Mouse (Mus musculus) neural tube, embryonic 14.5 days (tissue): ENCODE measurements around the gene Cela3b. TPM values are rescaled to one million over a fixed set of nuclear protein-coding genes. Genes with fewer than 3 reads are reported as not detected.

Experiments used
- ATAC-seq: fragments of 200-750 bp; cut with Nextera tagmentation; 2 replicates; pipeline ENCODE4 v1.8.0; 2017; ENCODE audit warnings: low read depth, mild to moderate bottlenecking, moderate TSS enrichment, moderate library complexity
- H3K27ac ChIP-seq: fragments of 300-500 bp; sonication (generic); 2 replicates; pipeline ENCODE4 v1.5.1; 2014; ENCODE audit warnings: low read depth, mild to moderate bottlenecking, control low read depth, low read length, moderate library complexity, mixed read lengths
- H3K27me3 ChIP-seq: fragments of 300-500 bp; sonication (generic); 2 replicates; pipeline ENCODE4 v1.6.1; 2014; ENCODE audit warnings: low read length; ENCODE audit not compliant: control insufficient read depth, insufficient read depth
- H3K36me3 ChIP-seq: fragments of 300-500 bp; sonication (generic); 2 replicates; pipeline ENCODE4 v1.6.1; 2014; ENCODE audit warnings: low read length, mixed read lengths; ENCODE audit not compliant: control insufficient read depth, insufficient read depth
- H3K4me1 ChIP-seq: fragments of 300-500 bp; sonication (generic); 2 replicates; pipeline ENCODE4 v1.6.1; 2014; ENCODE audit warnings: low read length; ENCODE audit not compliant: control insufficient read depth, insufficient read depth
- H3K4me2 ChIP-seq: fragments of 300-500 bp; sonication (generic); 2 replicates; pipeline ENCODE4 v1.6.1; 2014; ENCODE audit warnings: mild to moderate bottlenecking, low read depth, low read length, control low read depth
- H3K4me3 ChIP-seq: fragments of 300-500 bp; sonication (generic); 2 replicates; pipeline ENCODE4 v1.5.1; 2014; ENCODE audit warnings: low read depth, low read length, control low read depth, mixed read lengths
- H3K9ac ChIP-seq: fragments of 300-500 bp; sonication (generic); replicated peaks from 2 replicates; pipeline ENCODE4 v1.6.1; 2014; ENCODE audit warnings: low read depth, mild to moderate bottlenecking, control low read depth, low read length, mixed read lengths
- H3K9me3 ChIP-seq: fragments of 300-500 bp; sonication (generic); 2 replicates; pipeline ENCODE4 v1.6.1; 2016; ENCODE audit warnings: low read length; ENCODE audit not compliant: control insufficient read depth
- WGBS: fragments of 180-500 bp; shearing (Covaris S2); extraction: QIAGEN DNeasy Blood & Tissue Kit; methylation state at CpG from one replicate; pipeline ENCODE4 v1.1.7; 2014; 5-methylcytosine and 5-hydroxymethylcytosine counted together
- polyA plus RNA-seq: library from polyadenylated mRNA; unstranded; fragments of >200 nt; fragmentation: Nextera tagmentation; extraction: Ambion mirVana; gene quantifications from 2 replicates; pipeline ENCODE4 v1.2.1, GENCODE M21; 2014

Gene Cela3b
- polyA plus RNA-seq, 1 experiment from 2014 or later, result not detected

GRCm38 (mm10) chr4:137454582-137454981 lies 24.2 kb upstream of the Cela3b start:
- no peak overlapping the region for H3K4me3 ChIP-seq
- no peaks in the 10 kb centered on the region for H3K27me3 ChIP-seq
- H3K27ac ChIP-seq, result no peak overlapping the region
- ATAC-seq, result no peak
- no peak overlapping the region for H3K9ac ChIP-seq
- no peaks in the 10 kb centered on the region for H3K4me1 ChIP-seq
- no peaks in the 10 kb centered on the region for H3K36me3 ChIP-seq
- WGBS, result 94% methylated on average over 14 of the region's 14 CpGs
- no peak overlapping the region for H3K4me2 ChIP-seq
- no peaks in the 10 kb centered on the region for H3K9me3 ChIP-seq

DNA sequence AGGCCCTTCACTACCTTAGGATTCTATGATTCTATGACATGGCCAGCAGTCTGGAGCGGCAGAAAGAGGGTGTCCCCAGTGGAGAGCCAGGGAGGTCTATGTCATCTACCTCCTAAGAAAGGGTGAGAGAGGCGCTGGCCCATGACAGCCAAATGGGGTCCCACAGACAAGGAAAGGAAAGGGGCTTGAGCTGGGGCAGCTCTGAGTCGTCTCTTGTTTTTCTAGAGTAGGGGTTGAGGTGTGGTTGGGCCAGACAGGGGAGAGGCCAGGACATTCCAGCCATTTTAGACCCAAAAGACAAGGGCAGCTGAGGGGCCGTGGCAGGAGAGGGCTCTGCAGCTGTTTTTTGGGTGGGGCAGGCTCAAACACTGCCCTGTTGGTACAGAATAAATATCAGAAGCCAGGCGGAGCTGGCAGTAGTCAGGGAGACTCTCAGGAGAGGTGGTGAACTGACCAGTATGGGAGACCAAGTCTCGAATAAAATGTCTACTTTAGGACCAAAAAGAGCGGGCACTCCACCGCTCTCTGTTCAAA lies 23.0 kb upstream of the Cela3b start, which contains the start of gene 1700013G24Rik:
Gene 1700013G24Rik, plus strand, starts transcription at position 51 of the 534 bp plus-strand sequence.
- 83% methylated on average over 8 of the region's 8 CpGs for WGBS
- ATAC-seq, result no peak

GRCm38 (mm10) chr4:137452190-137452589 lies 21.9 kb upstream of the Cela3b start:
- H3K9me3 ChIP-seq, result no peaks in the 10 kb centered on the region
- no peak overlapping the region for H3K4me3 ChIP-seq
- H3K4me1 ChIP-seq, result peaks cover 4% of the 10 kb centered on the region; the same call in 1 of the 2 replicates
- no peaks in the 10 kb centered on the region for H3K36me3 ChIP-seq
- no peak overlapping the region for H3K27ac ChIP-seq
- no peaks in the 10 kb centered on the region for H3K27me3 ChIP-seq
- H3K9ac ChIP-seq, result no peak overlapping the region
- no peak overlapping the region for H3K4me2 ChIP-seq
- WGBS, result 95% methylated on average over 6 of the region's 6 CpGs
- ATAC-seq, result no peak

More for the DNA sequence above, 23.0 kb upstream of the Cela3b start, which contains the start of gene 1700013G24Rik:
- Histone ChIP-seq H3K9ac (no peak within 1 kb of the TSS), H3K4me3 (no peak within 1 kb of the TSS), H3K4me1 (peaks cover under 1% of the 10 kb centered on the region; the same call in 1 of the 2 replicates), H3K9me3 (no peaks in the 10 kb centered on the region), H3K27me3 (no peaks in the 10 kb centered on the region), H3K4me2 (no peak within 1 kb of the TSS), H3K36me3 (no peaks in the 10 kb centered on the region), H3K27ac (no peak within 1 kb of the TSS)

DNA sequence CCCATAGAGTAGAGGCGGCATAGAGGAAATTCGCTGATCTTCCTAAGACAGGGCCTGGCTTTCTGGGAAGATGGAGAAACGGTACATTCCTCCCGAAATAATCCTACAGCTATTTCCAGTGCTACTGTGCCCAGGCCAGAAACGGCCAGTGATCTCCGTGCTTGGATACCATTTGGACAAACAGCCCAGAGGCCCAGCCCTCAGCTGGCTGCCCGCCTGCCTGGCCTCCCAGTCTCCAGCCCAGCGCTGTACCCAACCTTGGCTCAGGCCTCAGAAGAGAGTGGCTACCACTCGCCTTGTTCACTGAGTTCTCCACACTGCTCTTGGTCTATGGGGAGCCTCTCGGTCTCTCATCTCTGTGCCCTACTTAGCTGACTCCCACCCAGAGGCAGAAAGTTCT lies 19.4 kb upstream of the Cela3b start:
- Histone ChIP-seq H3K27me3 (no peaks in the 10 kb centered on the region), H3K9ac (no peak overlapping the region), H3K4me3 (no peak overlapping the region), H3K27ac (no peak overlapping the region), H3K36me3 (no peaks in the 10 kb centered on the region), H3K4me1 (peaks cover 4% of the 10 kb centered on the region; the same call in 1 of the 2 replicates), H3K4me2 (no peak overlapping the region), H3K9me3 (no peaks in the 10 kb centered on the region)
- ATAC-seq, result no peak
- 78% methylated on average over 10 of the region's 10 CpGs for WGBS

- Histone ChIP-seq H3K27me3 (no peaks in the 10 kb centered on the region), H3K4me3 (no peak overlapping the region), H3K9me3 (no peaks in the 10 kb centered on the region), H3K9ac (no peak overlapping the region), H3K4me1 (peaks cover 4% of the 10 kb centered on the region; the same call in 1 of the 2 replicates), H3K36me3 (no peaks in the 10 kb centered on the region), H3K27ac (no peak overlapping the region), H3K4me2 (no peak overlapping the region)
- WGBS, result 90% methylated on average over 2 of the region's 2 CpGs
- no peak for ATAC-seq
Observed at GRCm38 (mm10) chr4:137449132-137449531, 18.8 kb upstream of the Cela3b start.

- no peak overlapping the region for H3K4me3 ChIP-seq
- whole genome bisulfite sequencing, result 48% methylated on average over 2 of the region's 2 CpGs
- peak; percentile 38; the same call in 1 of the 2 replicates for ATAC-seq
- H3K9ac ChIP-seq, result no peak overlapping the region
- no peaks in the 10 kb centered on the region for H3K9me3 ChIP-seq
- H3K27me3 ChIP-seq, result no peaks in the 10 kb centered on the region
- H3K4me2 ChIP-seq, result no peak overlapping the region
- no peaks in the 10 kb centered on the region for H3K36me3 ChIP-seq
- peaks cover 4% of the 10 kb centered on the region; the same call in 1 of the 2 replicates for H3K4me1 ChIP-seq
- no peak overlapping the region for H3K27ac ChIP-seq
Observed at GRCm38 (mm10) chr4:137448641-137449040, 18.3 kb upstream of the Cela3b start.

DNA sequence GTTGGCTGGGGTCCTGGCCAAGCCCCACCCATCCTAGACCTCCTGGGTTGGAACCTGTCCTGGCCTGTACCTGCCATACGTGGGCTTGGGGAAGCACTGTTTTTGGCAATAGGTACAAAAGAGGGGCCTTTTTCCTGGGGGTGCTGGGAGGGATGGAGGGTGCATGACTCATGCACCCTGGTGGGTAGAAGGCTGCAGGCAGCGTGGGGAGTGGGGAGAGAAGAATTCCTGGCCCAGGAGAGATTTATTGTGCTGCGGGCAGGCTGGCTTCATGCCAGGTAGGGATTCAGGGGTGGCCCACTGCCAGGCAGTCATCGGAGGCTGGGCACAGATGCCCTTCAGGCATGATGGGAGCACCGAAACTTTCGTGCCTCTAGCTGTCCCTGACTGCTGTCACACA lies 17.9 kb upstream of the Cela3b start:
- Histone ChIP-seq H3K36me3 (no peaks in the 10 kb centered on the region), H3K27ac (no peak overlapping the region), H3K9me3 (no peaks in the 10 kb centered on the region), H3K4me1 (peaks cover 4% of the 10 kb centered on the region; the same call in 1 of the 2 replicates), H3K9ac (no peak overlapping the region), H3K4me3 (no peak overlapping the region), H3K27me3 (no peaks in the 10 kb centered on the region), H3K4me2 (no peak overlapping the region)
- 29% methylated on average over 6 of the region's 6 CpGs for WGBS
- ATAC-seq, result peak; percentile 49; the same call in 1 of the 2 replicates

DNA sequence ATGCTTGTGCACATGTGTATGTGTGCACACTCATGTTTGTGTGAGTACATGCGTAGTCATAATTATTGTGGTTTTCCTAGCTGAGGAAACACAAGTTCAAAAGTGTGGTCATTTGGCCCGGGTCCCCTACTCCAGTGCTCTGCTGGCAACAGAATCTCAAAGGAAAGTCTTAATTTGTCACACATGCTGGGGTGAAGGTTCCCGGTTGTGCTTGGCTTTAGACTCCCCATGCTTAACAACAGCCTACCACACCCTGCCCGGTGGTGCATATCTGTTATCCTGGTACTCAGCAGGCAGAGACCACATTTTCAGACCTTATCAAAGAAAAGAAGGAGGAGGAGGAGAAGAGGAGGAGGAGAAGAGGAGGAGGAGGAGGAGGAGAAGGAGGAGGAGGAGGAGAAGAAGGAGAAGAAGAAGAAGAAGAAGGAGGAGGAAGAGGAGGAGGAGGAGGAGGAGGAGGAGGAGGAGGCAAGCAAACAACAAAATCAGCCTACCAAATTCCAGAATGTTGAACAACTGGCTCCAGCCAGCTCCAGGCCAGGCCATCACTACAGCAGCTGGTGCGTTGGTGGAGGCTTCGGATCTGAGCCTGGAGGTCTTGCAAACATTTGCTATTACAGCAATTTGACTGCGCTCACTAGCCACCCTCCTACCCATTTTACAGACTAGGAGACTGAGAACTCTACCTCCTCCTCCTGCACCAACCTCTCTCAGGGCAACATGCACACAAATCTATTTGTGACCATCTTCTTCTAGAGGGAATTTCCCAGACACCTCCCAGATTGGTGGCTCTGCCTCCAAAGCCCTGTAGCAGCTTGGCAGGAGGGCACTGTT lies 17.2 kb upstream of the Cela3b start:
- H3K27ac ChIP-seq, result no peak overlapping the region
- H3K9me3 ChIP-seq, result no peaks in the 10 kb centered on the region
- ATAC-seq, result no peak
- no peak overlapping the region for H3K4me3 ChIP-seq
- H3K4me1 ChIP-seq, result peaks cover 4% of the 10 kb centered on the region; the same call in 1 of the 2 replicates
- H3K9ac ChIP-seq, result no peak overlapping the region
- 71% methylated on average over 7 of the region's 7 CpGs for WGBS
- no peak overlapping the region for H3K4me2 ChIP-seq
- H3K36me3 ChIP-seq, result no peaks in the 10 kb centered on the region
- H3K27me3 ChIP-seq, result no peaks in the 10 kb centered on the region

- ATAC-seq, result no peak
- Histone ChIP-seq H3K4me3 (no peak overlapping the region), H3K36me3 (no peaks in the 10 kb centered on the region), H3K4me2 (no peak overlapping the region), H3K9me3 (no peaks in the 10 kb centered on the region), H3K27ac (no peak overlapping the region), H3K9ac (no peak overlapping the region), H3K4me1 (peaks cover 4% of the 10 kb centered on the region; the same call in 1 of the 2 replicates), H3K27me3 (no peaks in the 10 kb centered on the region)
- WGBS, result 89% methylated on average over 4 of the region's 4 CpGs
Observed at GRCm38 (mm10) chr4:137445881-137446280, 15.5 kb upstream of the Cela3b start.
